Mouse (Mus musculus) MEL (cell line): ENCODE data around the gene Dennd1a. TPM values are rescaled to one million over a fixed set of nuclear protein-coding genes. Genes with fewer than 3 reads are reported as not detected.

ENCODE experiments used
- DNase-seq: peaks from one replicate; pipeline ENCODE4 v3.0.0; 2011; ENCODE audit warnings: low read depth, low spot score
- H3K27ac ChIP-seq: 2 replicates; pipeline ENCODE4 v1.5.1; 2012; ENCODE audit warnings: low read depth, mild to moderate bottlenecking, control low read depth, low read length, moderate library complexity; ENCODE audit not compliant: control insufficient read depth
- H3K27me3 ChIP-seq, 2 experiments: fragments of 150-350 bp in 1 of 2; sonication (generic) in 1 of 2; 2 replicates each; pipeline ENCODE4 v1.6.1; 2012; ENCODE audit warnings: low read length in 2 of 2, mild to moderate bottlenecking in 2 of 2, improper control_type of control experiment in 1 of 2, moderate library complexity in 1 of 2; ENCODE audit not compliant: insufficient read depth in 2 of 2, control insufficient read depth in 1 of 2
- H3K36me3 ChIP-seq, 2 experiments: 2 replicates each; pipeline ENCODE4 v1.6.1; 2012 to 2014; ENCODE audit warnings: low read length in 2 of 2, improper control_type of control experiment in 1 of 2, inconsistent platforms in 1 of 2, mild to moderate bottlenecking in 1 of 2; ENCODE audit not compliant: insufficient read depth in 2 of 2, control insufficient read depth in 1 of 2
- H3K4me1 ChIP-seq, 2 experiments: fragments of 150-350 bp in 1 of 2; sonication (generic) in 1 of 2; 2 replicates each; pipeline ENCODE4 v1.6.1; 2012; ENCODE audit warnings: low read length in 2 of 2, improper control_type of control experiment in 1 of 2, mild to moderate bottlenecking in 1 of 2; ENCODE audit not compliant: insufficient read depth in 2 of 2, control insufficient read depth in 1 of 2
- H3K4me3 ChIP-seq, 2 experiments: fragments of 150-350 bp in 1 of 2; sonication (generic) in 1 of 2; 2 replicates each; pipeline ENCODE4 v1.5.1; 2012; ENCODE audit warnings: low read depth in 2 of 2, low read length in 2 of 2, mild to moderate bottlenecking in 2 of 2, moderate library complexity in 2 of 2, control low read depth in 1 of 2, improper control_type of control experiment in 1 of 2; ENCODE audit not compliant: control insufficient read depth in 1 of 2, insufficient read depth in 1 of 2
- H3K79me2 ChIP-seq: 2 replicates; pipeline ENCODE4 v1.6.1; 2012; ENCODE audit warnings: mild to moderate bottlenecking, low read length, moderate library complexity; ENCODE audit not compliant: control insufficient read depth, poor library complexity, insufficient read depth
- H3K9ac ChIP-seq: 2 replicates; pipeline ENCODE4 v1.6.1; 2012; ENCODE audit warnings: low read depth, mild to moderate bottlenecking, control low read depth, low read length, moderate library complexity; ENCODE audit not compliant: control insufficient read depth, poor library complexity, severe bottlenecking
- H3K9me3 ChIP-seq: fragments of 150-350 bp; sonication (generic); replicated peaks from 2 replicates; pipeline ENCODE4 v1.6.1; 2012; ENCODE audit warnings: mild to moderate bottlenecking, low read length, improper control_type of control experiment, moderate library complexity; ENCODE audit not compliant: insufficient read depth
- BHLHE40 ChIP-seq: IDR thresholded peaks from 2 replicates; pipeline ENCODE4 v1.6.1; 2012; ENCODE audit warnings: low read depth, mild to moderate bottlenecking, inconsistent platforms, low read length, improper control_type of control experiment, borderline replicate concordance
- CHD1 ChIP-seq: IDR thresholded peaks from 2 replicates; pipeline ENCODE4 v1.6.1; 2012; ENCODE audit warnings: low read depth, mild to moderate bottlenecking, inconsistent platforms, low read length, improper control_type of control experiment
- CHD2 ChIP-seq: IDR thresholded peaks from 2 replicates; pipeline ENCODE4 v1.6.1; 2011; ENCODE audit warnings: low read length, improper control_type of control experiment
- CTCF ChIP-seq, 3 experiments: IDR thresholded peaks in 2 of 3; conservative IDR thresholded peaks in 1 of 3; 2 replicates each; pipeline ENCODE4 v1.5.1; 2011 to 2012; ENCODE audit warnings: low read length in 3 of 3, low read depth in 2 of 3, mild to moderate bottlenecking in 2 of 3, improper control_type of control experiment in 1 of 3, inconsistent platforms in 1 of 3, mixed read lengths in 1 of 3, moderate library complexity in 1 of 3; ENCODE audit not compliant: control insufficient read depth in 1 of 3, insufficient read depth in 1 of 3, poor library complexity in 1 of 3, severe bottlenecking in 1 of 3
- E2F4 ChIP-seq: IDR thresholded peaks from 2 replicates; pipeline ENCODE4 v1.6.1; 2011; ENCODE audit warnings: low read depth, low read length, improper control_type of control experiment, borderline replicate concordance
- ELF1 ChIP-seq: IDR thresholded peaks from 2 replicates; pipeline ENCODE4 v1.6.1; 2014; ENCODE audit warnings: low read depth, mild to moderate bottlenecking, inconsistent platforms, low read length, improper control_type of control experiment, moderate library complexity
- EP300 ChIP-seq, 2 experiments: IDR thresholded peaks; 2 replicates each; pipeline ENCODE4 v1.6.1; 2011; ENCODE audit warnings: improper control_type of control experiment in 2 of 2, low read length in 2 of 2, low read depth in 1 of 2, mild to moderate bottlenecking in 1 of 2
- ETS1 ChIP-seq: IDR thresholded peaks from 2 replicates; pipeline ENCODE4 v1.6.1; 2012; ENCODE audit warnings: low read depth, mild to moderate bottlenecking, inconsistent platforms, low read length, improper control_type of control experiment, moderate library complexity
- GATA1 ChIP-seq: IDR thresholded peaks from 2 replicates; pipeline ENCODE4 v1.6.1; 2011; ENCODE audit warnings: low read depth, low read length, improper control_type of control experiment
- JUND ChIP-seq: IDR thresholded peaks from 2 replicates; pipeline ENCODE4 v1.6.1; 2011; ENCODE audit warnings: low read depth, mild to moderate bottlenecking, improper control_type of control experiment, low read length
- MAFK ChIP-seq: IDR thresholded peaks from 2 replicates; pipeline ENCODE4 v1.6.1; 2011; ENCODE audit warnings: low read depth, mild to moderate bottlenecking, low read length, improper control_type of control experiment, borderline replicate concordance
- MAX ChIP-seq: IDR thresholded peaks from 2 replicates; pipeline ENCODE4 v1.6.1; 2011; ENCODE audit warnings: low read length, improper control_type of control experiment
- MEF2A ChIP-seq: IDR thresholded peaks from 2 replicates; pipeline ENCODE4 v1.6.1; 2014; ENCODE audit warnings: low read depth, mild to moderate bottlenecking, inconsistent platforms, low read length, improper control_type of control experiment; ENCODE audit not compliant: poor library complexity, insufficient replicate concordance, severe bottlenecking; ENCODE audit errors: extremely low read depth
- MXI1 ChIP-seq: IDR thresholded peaks from 2 replicates; pipeline ENCODE4 v1.6.1; 2011; ENCODE audit warnings: mild to moderate bottlenecking, low read depth, low read length, improper control_type of control experiment
- MYB ChIP-seq: IDR thresholded peaks from 2 replicates; pipeline ENCODE4 v1.6.1; 2011; ENCODE audit warnings: mild to moderate bottlenecking, low read depth, low read length, improper control_type of control experiment
- NELFE ChIP-seq: IDR thresholded peaks from 2 replicates; pipeline ENCODE4 v1.6.1; 2011; ENCODE audit warnings: low read depth, low read length, improper control_type of control experiment
- POLR2A ChIP-seq, 2 experiments: IDR thresholded peaks; 2 replicates each; pipeline ENCODE4 v1.6.1; 2011 to 2012; ENCODE audit warnings: low read length in 2 of 2, mild to moderate bottlenecking in 2 of 2, control low read depth in 1 of 2, improper control_type of control experiment in 1 of 2, low read depth in 1 of 2, moderate library complexity in 1 of 2; ENCODE audit not compliant: control insufficient read depth in 1 of 2, insufficient read depth in 1 of 2, poor library complexity in 1 of 2
- POLR2AphosphoS2 ChIP-seq: IDR thresholded peaks from 2 replicates; pipeline ENCODE4 v1.6.1; 2011; ENCODE audit warnings: low read length, improper control_type of control experiment
- RAD21 ChIP-seq: IDR thresholded peaks from 2 replicates; pipeline ENCODE4 v1.6.1; 2011; ENCODE audit warnings: mild to moderate bottlenecking, low read depth, low read length, improper control_type of control experiment
- USF1 ChIP-seq: IDR thresholded peaks from 2 replicates; pipeline ENCODE4 v1.6.1; 2014; ENCODE audit warnings: low read depth, mild to moderate bottlenecking, inconsistent platforms, low read length, improper control_type of control experiment, moderate library complexity
- ZC3H11A ChIP-seq: IDR thresholded peaks from 2 replicates; pipeline ENCODE4 v1.6.1; 2012; ENCODE audit warnings: low read depth, mild to moderate bottlenecking, inconsistent platforms, low read length, improper control_type of control experiment
- ZMIZ1 ChIP-seq: IDR thresholded peaks from 2 replicates; pipeline ENCODE4 v1.6.1; 2012; ENCODE audit warnings: low read depth, mild to moderate bottlenecking, inconsistent platforms, low read length, improper control_type of control experiment, moderate library complexity
- ZNF384 ChIP-seq: IDR thresholded peaks from 2 replicates; pipeline ENCODE4 v1.6.1; 2012; ENCODE audit warnings: low read depth, mild to moderate bottlenecking, inconsistent platforms, low read length, improper control_type of control experiment
- polyA plus RNA-seq, 2 experiments: library from polyadenylated mRNA; stranded (reverse) in 1 of 2; unstranded in 1 of 2; fragments of >175 nt in 1 of 2; fragments of >200 nt in 1 of 2; gene quantifications; 2 replicates each; pipeline versions ENCODE4 v1.2.1 to v1.2.4; 2012; ENCODE audit warnings: low replicate concordance in 2 of 2, low read depth in 1 of 2; ENCODE audit not compliant: insufficient read length in 2 of 2, insufficient read depth in 1 of 2, missing spikeins in 1 of 2
- total RNA-seq: library from RNA; depleted of rRNA; stranded (reverse); fragments of 300-350 nt; gene quantifications from 2 replicates; pipeline ENCODE4 v1.2.3, GENCODE M21; 2012

The Dennd1a gene
- total and polyA plus RNA-seq, 3 experiments = 5.0 to 21.8 TPM; not detected in 1

- no peak for DNase-seq
- no peak for TF ChIP-seq USF1
- TF ChIP-seq ELF1 = no peak
- no peak for TF ChIP-seq ZNF384
- no peak for TF ChIP-seq POLR2A (IDR thresholded peaks at IDR 0.05; ENCODE audit: control insufficient read depth in 1 of 2, insufficient read depth in 1 of 2, low read depth in 1 of 2, low read length in 2 of 2, poor library complexity in 1 of 2)
- no peak for TF ChIP-seq GATA1
- TF ChIP-seq BHLHE40 = no peak
- no peak for TF ChIP-seq ZMIZ1
- no peak for TF ChIP-seq ETS1
- TF ChIP-seq MEF2A = no peak
- no peak for TF ChIP-seq MYB
- no peak for TF ChIP-seq MAX
- no peak for TF ChIP-seq ZC3H11A
- TF ChIP-seq CHD1 = no peak
- no peak for TF ChIP-seq CTCF (IDR thresholded peaks at IDR 0.05 in 2 of 3, conservative IDR thresholded peaks at IDR 0.05 in 1 of 3; ENCODE audit: control insufficient read depth in 1 of 3, insufficient read depth in 1 of 3, low read depth in 2 of 3, low read length in 3 of 3, poor library complexity in 1 of 3, severe bottlenecking in 1 of 3)
- no peak for TF ChIP-seq MXI1
- peaks cover 0 to 3% of the 10 kb centered on the region in 2 experiments; a peak in 1 of 4 replicates for H3K36me3 ChIP-seq
- no peaks in the 10 kb centered on the region for H3K27me3 ChIP-seq
- H3K4me1 ChIP-seq = peaks cover 0 to 10% of the 10 kb centered on the region in 2 experiments; a peak in 2 of 4 replicates
- H3K4me3 ChIP-seq = no peak overlapping the region
- H3K27ac ChIP-seq = no peak overlapping the region
- H3K9ac ChIP-seq = no peak overlapping the region
- H3K79me2 ChIP-seq = no peaks in the 10 kb centered on the region
- no peaks in the 10 kb centered on the region for H3K9me3 ChIP-seq
Observed at GRCm38 (mm10) chr2:37784473-37784872, 502.7 kb downstream of the Dennd1a start.

DNA sequence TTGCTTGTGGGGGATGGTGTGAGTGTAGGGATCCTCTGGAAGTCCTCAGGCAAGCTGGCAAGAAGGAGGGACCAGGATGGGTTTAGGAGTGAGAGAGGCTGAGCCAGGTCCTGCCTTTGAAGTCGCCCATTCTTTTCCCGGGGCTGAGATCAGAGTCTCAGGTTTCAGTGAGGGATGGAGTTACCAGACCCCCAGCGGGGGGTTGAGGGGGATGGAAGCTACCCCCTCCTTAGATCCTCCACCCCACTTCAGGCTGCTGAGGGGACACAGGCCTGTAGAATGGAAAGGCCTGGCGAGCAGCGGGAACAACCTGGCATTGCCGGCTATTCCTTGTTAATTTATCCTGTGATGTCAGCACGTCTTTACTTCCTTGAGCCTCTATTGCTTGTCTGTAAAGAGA lies 505.2 kb downstream of the Dennd1a start:
- H3K27me3 ChIP-seq = no peaks in the 10 kb centered on the region
- no peaks in the 10 kb centered on the region for H3K9me3 ChIP-seq
- H3K27ac ChIP-seq = no peak overlapping the region
- DNase-seq = no peak
- peaks cover 0 to 3% of the 10 kb centered on the region in 2 experiments; a peak in 1 of 4 replicates for H3K36me3 ChIP-seq
- peaks cover 0 to 10% of the 10 kb centered on the region in 2 experiments; a peak in 2 of 4 replicates for H3K4me1 ChIP-seq
- no peaks in the 10 kb centered on the region for H3K79me2 ChIP-seq
- no peak overlapping the region for H3K9ac ChIP-seq
- no peak overlapping the region for H3K4me3 ChIP-seq
- TF ChIP-seq MAFK (no peak), EP300 (IDR thresholded peaks at IDR 0.05; ENCODE audit: low read depth in 1 of 2, low read length in 2 of 2) (no peak), CHD2 (no peak), ZMIZ1 (no peak), ETS1 (no peak), JUND (no peak), NELFE (no peak), E2F4 (no peak), CTCF (IDR thresholded peaks at IDR 0.05 in 2 of 3, conservative IDR thresholded peaks at IDR 0.05 in 1 of 3; ENCODE audit: control insufficient read depth in 1 of 3, insufficient read depth in 1 of 3, low read depth in 2 of 3, low read length in 3 of 3, poor library complexity in 1 of 3, severe bottlenecking in 1 of 3) (no peak), POLR2A (IDR thresholded peaks at IDR 0.05; ENCODE audit: control insufficient read depth in 1 of 2, insufficient read depth in 1 of 2, low read depth in 1 of 2, low read length in 2 of 2, poor library complexity in 1 of 2) (no peak), RAD21 (no peak), ELF1 (no peak), CHD1 (no peak), POLR2AphosphoS2 (no peak), GATA1 (no peak)
